Mouse (Mus musculus) Patski (cell line): Measurements from ENCODE around the gene Sdc1. TPM values are rescaled to one million over a fixed set of nuclear protein-coding genes. Genes with fewer than 3 reads are reported as not detected.

ENCODE experiments used
- ATAC-seq: fragments of 100-300 bp; one replicate; pipeline ENCODE4 v1.8.0; 2021
- CTCF ChIA-PET: fragments of 350-600 bp; sonication (Branson Sonifier 250); formaldehyde crosslinking; loops from one replicate; lab custom pipeline; 2022; ENCODE audit warnings: inconsistent platforms; lab: Charles Lee
- POLR2A ChIA-PET: fragments of 350-600 bp; sonication (Branson Sonifier 250); formaldehyde crosslinking; loops from one replicate; lab custom pipeline; 2022; ENCODE audit warnings: antibody characterized with exemption, inconsistent platforms; lab: Charles Lee
- DNase-seq: peaks from one replicate; pipeline ENCODE4 v3.0.0-alpha.2; 2011; ENCODE audit warnings: low read depth, low spot score
- H3K27me3 ChIP-seq: fragments of 371-371 bp; one replicate; pipeline ENCODE4 v1.5.1; 2021
- CTCF ChIP-seq: fragments of 100-300 bp; IDR thresholded peaks from one replicate; pipeline ENCODE4 v1.5.1; 2021
- in situ Hi-C: fragments of 300-500 bp; cut with MboI; formaldehyde crosslinking; loops from 3 replicates; pipeline ENCODE4 v1.11.1; 2018; ENCODE audit warnings: low pct_unique_long_range_greater_than_20kb, mixed read lengths
- polyA plus RNA-seq: library from polyadenylated mRNA; unstranded; gene quantifications from one replicate; pipeline ENCODE4 v1.2.3, GENCODE M21; 2021

Sdc1 gene
- polyA plus RNA-seq, 1 experiment from 2014 or later: 121 TPM

- CTCF ChIA-PET: no interaction called here
- in situ Hi-C loops: no loop called here
- TF ChIP-seq CTCF: no peak
- H3K27me3 ChIP-seq: no peaks in the 10 kb centered on the region
- ATAC-seq: no peak
- DNase-seq: no peak
- POLR2A ChIA-PET: no interaction called here
Measured at GRCm38 (mm10) chr12:8817467-8818232, 46.5 kb downstream of the Sdc1 start.

GRCm38 (mm10) chr12:8818233-8818672 is 47.1 kb downstream of the Sdc1 start:
- ChIA-PET CTCF (no interaction called here), POLR2A (interaction anchor here (0.5 kb wide), 1 partner anchor 63 kb away, joined by 7 read pairs; no protein-coding TSS in a partner anchor)
- ATAC-seq (no peak), DNase-seq (no peak)
- H3K27me3 ChIP-seq: no peaks in the 10 kb centered on the region
- no peak for TF ChIP-seq CTCF
- in situ Hi-C loops: no loop called here

GRCm38 (mm10) chr12:8824995-8825703 is 54.0 kb downstream of the Sdc1 start:
- ATAC-seq: no peak
- ChIA-PET CTCF (no interaction called here), POLR2A (no interaction called here)
- in situ Hi-C loops: no loop called here
- DNase-seq: no peak
- no peaks in the 10 kb centered on the region for H3K27me3 ChIP-seq
- no peak for TF ChIP-seq CTCF

- TF ChIP-seq CTCF: no peak
- CTCF ChIA-PET: interaction anchor here (1.0 kb wide), 1 partner anchor 13 kb away, joined by 3 read pairs; no protein-coding TSS in a partner anchor
- DNase-seq (no peak), ATAC-seq (no peak)
- H3K27me3 ChIP-seq: no peaks in the 10 kb centered on the region
- in situ Hi-C loops: no loop called here
- POLR2A ChIA-PET: interaction anchor here (1.0 kb wide), 1 partner anchor 8 kb away, joined by 3 read pairs; no protein-coding TSS in a partner anchor
Measured at GRCm38 (mm10) chr12:8827014-8827715, 56.0 kb downstream of the Sdc1 start.

GRCm38 (mm10) chr12:8829032-8829660 is 58.0 kb downstream of the Sdc1 start:
- no peak for DNase-seq
- ATAC-seq: no peak
- no peaks in the 10 kb centered on the region for H3K27me3 ChIP-seq
- POLR2A ChIA-PET: interaction anchor here (0.8 kb wide), 1 partner anchor 26 kb away, joined by 9 read pairs; no protein-coding TSS in a partner anchor
- in situ Hi-C loops: no loop called here
- TF ChIP-seq CTCF: no peak
- CTCF ChIA-PET: no interaction called here

GRCm38 (mm10) chr12:8829661-8830040 is 58.5 kb downstream of the Sdc1 start:
- in situ Hi-C loops: no loop called here
- ChIA-PET CTCF (no interaction called here), POLR2A (interaction anchor here (0.8 kb wide), 1 partner anchor 27 kb away, joined by 9 read pairs; no protein-coding TSS in a partner anchor)
- DNase-seq: no peak
- no peaks in the 10 kb centered on the region for H3K27me3 ChIP-seq
- no peak for ATAC-seq
- TF ChIP-seq CTCF: no peak

GRCm38 (mm10) chr12:8830967-8831635 is 60.0 kb downstream of the Sdc1 start:
- H3K27me3 ChIP-seq: no peaks in the 10 kb centered on the region
- ChIA-PET CTCF (no interaction called here), POLR2A (no interaction called here)
- ATAC-seq: no peak
- TF ChIP-seq CTCF: no peak
- no peak for DNase-seq
- in situ Hi-C loops: no loop called here

DNA sequence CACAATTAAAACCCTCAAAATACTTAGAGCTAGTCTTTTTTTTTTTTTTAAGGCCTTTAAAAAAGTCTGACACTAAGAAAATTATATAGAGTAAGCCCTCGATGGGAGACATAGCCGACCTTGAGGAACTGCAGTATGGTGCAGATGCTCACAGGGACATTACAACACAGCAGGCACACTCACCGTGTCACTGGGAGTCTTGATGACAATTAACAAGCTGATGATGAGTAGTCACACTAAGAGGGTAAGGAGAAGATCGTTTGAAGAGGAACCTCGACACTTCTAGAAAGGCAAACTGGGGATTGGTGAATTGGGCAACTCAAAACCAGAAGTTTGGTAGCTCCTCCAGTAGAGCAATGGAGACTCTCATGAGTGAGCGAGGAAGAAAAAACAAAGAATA is 60.6 kb downstream of the Sdc1 start:
- no peak for DNase-seq
- ATAC-seq: no peak
- in situ Hi-C loops: no loop called here
- H3K27me3 ChIP-seq: no peaks in the 10 kb centered on the region
- CTCF ChIA-PET: no interaction called here
- POLR2A ChIA-PET: no interaction called here
- no peak for TF ChIP-seq CTCF

GRCm38 (mm10) chr12:8840782-8841325 is 69.7 kb downstream of the Sdc1 start:
- H3K27me3 ChIP-seq: no peaks in the 10 kb centered on the region
- in situ Hi-C loops: no loop called here
- ChIA-PET POLR2A (no interaction called here), CTCF (no interaction called here)
- no peak for ATAC-seq
- DNase-seq: no peak
- TF ChIP-seq CTCF: no peak
